Mouse (Mus musculus) olfactory bulb, adult 2 months (tissue): ENCODE data around the gene Gapvd1. TPM values are rescaled to one million over a fixed set of nuclear protein-coding genes. Genes with fewer than 3 reads are reported as not detected.
"Not testable (repeated sequence)": the region's sequence is repeated elsewhere in the genome, so short reads cannot be mapped to it uniquely, and the experiment has no call there.

ENCODE experiments used
- H3K27ac ChIP-seq: fragments of 200-500 bp; 2 replicates; pipeline ENCODE4 v1.5.1; 2012; ENCODE audit warnings: low read depth, low read length; ENCODE audit not compliant: insufficient read depth
- H3K4me1 ChIP-seq: fragments of 200-500 bp; 2 replicates; pipeline ENCODE4 v1.6.1; 2012; ENCODE audit warnings: low read length; ENCODE audit not compliant: control insufficient read depth, insufficient read depth
- H3K4me3 ChIP-seq: fragments of 200-500 bp; 2 replicates; pipeline ENCODE4 v1.5.1; 2012; ENCODE audit warnings: mild to moderate bottlenecking, low read depth, low read length, moderate library complexity; ENCODE audit not compliant: insufficient read depth
- CTCF ChIP-seq: fragments of 200-500 bp; IDR thresholded peaks from 2 replicates; pipeline ENCODE4 v1.5.1; 2012; ENCODE audit warnings: low read depth, mild to moderate bottlenecking, low read length, moderate library complexity; ENCODE audit not compliant: insufficient read depth
- POLR2A ChIP-seq: fragments of 200-500 bp; IDR thresholded peaks from 2 replicates; pipeline ENCODE4 v1.6.1; 2012; ENCODE audit warnings: mild to moderate bottlenecking, low read depth, low read length, moderate library complexity; ENCODE audit not compliant: insufficient read depth
- WGBS: fragments of 180-500 bp; shearing (Covaris S2); methylation state at CpG from one replicate; pipeline ENCODE4 v1.1.7; 2018; 5-methylcytosine and 5-hydroxymethylcytosine counted together
- polyA plus RNA-seq: library from polyadenylated mRNA; stranded (reverse); fragments of >200 nt; gene quantifications from 2 replicates; pipeline ENCODE4 v1.2.4, GENCODE M21; 2012; ENCODE audit warnings: low replicate concordance; ENCODE audit not compliant: missing spikeins, insufficient read depth, insufficient read length

The Gapvd1 gene
- polyA plus RNA-seq, 1 experiment, result not detected

DNA sequence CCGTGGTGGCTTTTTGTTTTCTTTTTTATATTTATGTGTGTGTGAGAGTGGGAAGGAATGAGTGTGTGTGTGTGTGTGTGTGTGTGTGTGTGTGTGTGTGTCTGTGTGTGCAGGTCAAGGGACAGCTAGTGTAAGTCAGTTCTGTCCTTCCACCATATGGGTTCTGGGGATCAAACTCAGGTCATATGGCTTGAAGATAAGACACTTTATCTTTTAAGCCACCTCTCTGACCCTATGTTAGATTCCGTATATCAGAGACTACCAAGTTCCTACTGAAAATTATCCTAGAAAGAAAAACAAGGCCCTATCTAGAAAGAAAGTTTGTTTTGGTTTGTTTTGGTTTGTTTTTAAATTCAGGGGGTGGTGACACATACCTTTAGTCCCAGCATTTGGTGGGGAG, 7.1 kb upstream of the Gapvd1 start:
- TF ChIP-seq CTCF (no peak), POLR2A (no peak)
- WGBS, result 92% methylated on average over 2 of the region's 2 CpGs
- Histone ChIP-seq H3K4me3 (no peak overlapping the region), H3K4me1 (no peaks in the 10 kb centered on the region), H3K27ac (no peak overlapping the region)

GRCm38 (mm10) chr2:34761272-34761671, 6.2 kb upstream of the Gapvd1 start:
- H3K4me3 ChIP-seq, H3K27ac ChIP-seq, H3K4me1 ChIP-seq: not testable (repeated sequence)
- 95% methylated on average over 5 of the region's 5 CpGs for WGBS

- WGBS, result 81% methylated on average over 1 of the region's 1 CpGs
These were observed 2.3 kb upstream of the Gapvd1 start for GRCm38 (mm10) chr2:34757341-34757740.

DNA sequence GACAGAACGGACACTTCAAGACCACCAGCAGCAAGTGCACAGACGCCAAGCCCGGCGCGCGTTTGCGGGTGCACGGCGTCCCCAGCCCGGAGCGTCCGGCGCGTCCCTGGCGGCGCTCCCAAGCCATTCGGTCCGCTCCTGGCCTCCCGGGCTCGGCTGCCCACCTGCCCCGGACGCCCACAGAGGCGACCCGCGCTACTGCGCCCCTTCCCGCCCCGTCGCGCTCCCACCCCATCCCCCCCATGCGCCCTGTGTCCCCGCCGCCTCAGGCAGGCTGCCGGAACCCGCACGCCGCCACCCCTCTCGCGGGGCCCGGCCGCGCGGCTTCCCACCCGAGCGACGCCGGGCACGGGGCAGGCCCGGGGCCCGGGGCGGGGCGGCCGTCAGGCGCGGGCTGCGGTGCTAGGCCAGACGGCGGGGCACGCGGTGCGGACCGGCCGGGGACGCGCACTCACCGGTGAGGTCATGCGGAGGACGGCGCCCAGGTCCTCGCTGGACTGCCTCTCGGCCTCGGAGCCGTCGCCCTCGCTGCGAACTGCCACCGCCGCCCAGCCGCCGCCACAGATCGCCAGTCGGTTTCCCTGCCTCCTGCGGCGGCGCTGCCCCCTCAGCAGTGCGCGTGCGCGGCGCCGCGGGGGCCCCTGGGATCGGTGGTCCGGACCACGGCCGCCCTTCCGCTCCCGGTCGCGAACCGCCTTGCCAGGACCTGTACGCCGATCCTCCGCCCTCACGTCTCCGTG, 1.1 kb downstream of the Gapvd1 start:
- H3K4me3 ChIP-seq, result peak overlapping the region; percentile 70
- TF ChIP-seq POLR2A (peak; percentile 72), CTCF (no peak)
- WGBS, result under 1% methylated on average over 105 of the region's 106 CpGs
- H3K4me1 ChIP-seq, result peaks cover 6% of the 10 kb centered on the region
- peak overlapping the region; percentile 47; the same call in 1 of the 2 replicates for H3K27ac ChIP-seq

More at GRCm38 (mm10) chr2:34757341-34757740, 2.3 kb upstream of the Gapvd1 start:
- TF ChIP-seq POLR2A (no peak), CTCF (no peak)
- Histone ChIP-seq H3K4me3 (no peak overlapping the region), H3K4me1 (peaks cover 5% of the 10 kb centered on the region), H3K27ac (no peak overlapping the region)

- 67% methylated on average over 2 of the region's 2 CpGs for WGBS
- H3K4me3 ChIP-seq, result no peak overlapping the region
- no peak overlapping the region for H3K27ac ChIP-seq
- TF ChIP-seq CTCF, result no peak
- no peak for TF ChIP-seq POLR2A
- H3K4me1 ChIP-seq, result peaks cover 6% of the 10 kb centered on the region
These were observed 4.8 kb downstream of the Gapvd1 start for GRCm38 (mm10) chr2:34750245-34750644.

DNA sequence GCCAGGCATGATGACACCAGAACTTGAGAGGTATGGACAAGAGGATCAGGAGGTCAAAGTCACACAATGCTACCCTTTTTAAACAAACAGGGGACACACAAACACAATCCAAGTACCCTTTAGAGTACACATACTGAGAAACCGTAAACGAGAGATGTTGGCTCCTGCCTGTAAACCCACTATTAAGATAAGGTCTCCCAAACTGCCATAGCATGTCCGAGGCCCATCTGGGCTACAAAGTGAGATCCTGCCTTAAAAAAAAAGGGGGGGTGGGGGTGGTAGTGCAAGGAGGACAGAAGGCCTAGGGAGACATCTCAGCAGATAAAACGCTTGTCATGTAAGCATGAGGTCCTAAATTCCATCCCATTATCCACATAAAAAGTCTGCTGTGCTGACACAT, 6.6 kb downstream of the Gapvd1 start:
- Histone ChIP-seq H3K4me3 (no peak overlapping the region), H3K4me1 (peaks cover 4% of the 10 kb centered on the region; the same call in 1 of the 2 replicates), H3K27ac (no peak overlapping the region)
- TF ChIP-seq POLR2A (no peak), CTCF (no peak)
- 85% methylated on average over 4 of the region's 4 CpGs for WGBS

DNA sequence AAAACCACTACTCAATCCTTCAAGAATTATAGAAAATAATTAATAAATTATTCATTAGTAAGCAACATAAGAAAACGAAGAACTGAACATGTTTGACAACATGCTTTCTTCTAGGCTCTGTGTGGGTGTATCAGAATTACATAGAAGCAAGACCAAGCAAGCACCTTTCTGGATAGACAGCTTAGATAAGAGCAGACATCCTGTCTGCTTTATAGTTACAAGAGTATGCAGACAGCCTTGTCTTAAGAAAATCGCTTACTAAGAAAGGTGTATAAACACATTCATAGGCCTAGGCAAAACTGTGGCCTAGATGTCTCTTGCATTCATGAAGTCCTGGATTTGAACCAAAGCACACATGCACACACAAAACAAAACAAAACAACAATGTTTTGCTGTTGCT, 9.4 kb downstream of the Gapvd1 start:
- Histone ChIP-seq H3K4me1 (peaks cover 2% of the 10 kb centered on the region; the same call in 1 of the 2 replicates), H3K27ac (no peak overlapping the region), H3K4me3 (no peak overlapping the region)
- 72% methylated on average over 2 of the region's 2 CpGs for WGBS
- TF ChIP-seq CTCF, result no peak
- no peak for TF ChIP-seq POLR2A

DNA sequence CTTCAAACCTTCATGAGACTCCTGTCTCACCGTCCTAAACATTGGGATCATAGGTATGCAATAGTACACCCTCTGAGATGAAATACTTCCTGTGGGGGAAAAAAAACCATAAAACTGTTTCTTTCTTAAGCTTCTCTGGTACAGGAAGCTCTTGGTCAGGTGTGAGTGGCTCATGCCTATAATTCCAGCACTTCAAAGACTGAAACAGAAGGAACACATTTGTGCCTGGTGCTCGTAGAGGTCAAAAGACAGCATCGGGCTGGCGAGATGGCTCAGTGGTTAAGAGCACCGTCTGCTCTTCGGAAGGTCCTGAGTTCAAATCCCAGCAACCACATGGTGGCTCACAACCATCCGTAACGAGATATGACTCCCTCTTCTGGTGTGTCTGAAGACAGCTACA, 10.6 kb downstream of the Gapvd1 start:
- Histone ChIP-seq H3K4me3 (no peak overlapping the region), H3K4me1 (peaks cover 2% of the 10 kb centered on the region; the same call in 1 of the 2 replicates), H3K27ac (no peak overlapping the region)
- TF ChIP-seq CTCF, result no peak
- TF ChIP-seq POLR2A, result no peak
- WGBS, result 95% methylated on average over 8 of the region's 8 CpGs

- no peak overlapping the region for H3K27ac ChIP-seq
- 78% methylated on average over 8 of the region's 8 CpGs for WGBS
- no peak overlapping the region for H3K4me3 ChIP-seq
- TF ChIP-seq POLR2A (no peak), CTCF (no peak)
- H3K4me1 ChIP-seq, result peaks cover 5% of the 10 kb centered on the region; the same call in 1 of the 2 replicates
These were observed 12.4 kb downstream of the Gapvd1 start for GRCm38 (mm10) chr2:34742675-34743074.
